Mouse (Mus musculus) testis, adult 2 months (tissue): ENCODE measurements at regions not wholly inside any gene's neighbourhood (a gene's known extent, or its start where the extent isn't known, plus 50 kb on each side); places are given as distances from the start of the nearest gene placed in this dataset.

Experiments
- H3K27ac ChIP-seq: fragments of 200-500 bp; 2 replicates; pipeline ENCODE4 v1.5.1; 2012; ENCODE audit warnings: low read depth, low read length; ENCODE audit not compliant: control insufficient read depth, insufficient read depth
- H3K27me3 ChIP-seq: fragments of 200-500 bp; 2 replicates; pipeline ENCODE4 v1.6.1; 2012; ENCODE audit warnings: mild to moderate bottlenecking, low read length, moderate library complexity; ENCODE audit not compliant: control insufficient read depth, insufficient read depth
- H3K36me3 ChIP-seq: fragments of 200-500 bp; 2 replicates; pipeline ENCODE4 v1.6.1; 2012; ENCODE audit warnings: mild to moderate bottlenecking, low read length; ENCODE audit not compliant: control insufficient read depth, insufficient read depth
- H3K4me1 ChIP-seq: fragments of 200-500 bp; 2 replicates; pipeline ENCODE4 v1.6.1; 2012; ENCODE audit warnings: low read length; ENCODE audit not compliant: control insufficient read depth, insufficient read depth
- H3K4me3 ChIP-seq: fragments of 200-500 bp; 2 replicates; pipeline ENCODE4 v1.5.1; 2012; ENCODE audit warnings: low read depth, mild to moderate bottlenecking, low read length, moderate library complexity, mixed read lengths; ENCODE audit not compliant: control insufficient read depth
- CTCF ChIP-seq: fragments of 200-500 bp; IDR thresholded peaks from 2 replicates; pipeline ENCODE4 v1.5.1; 2012; ENCODE audit warnings: low read depth, mild to moderate bottlenecking, inconsistent platforms, low read length, moderate library complexity; ENCODE audit not compliant: control insufficient read depth, insufficient read depth, insufficient replicate concordance
- POLR2A ChIP-seq: fragments of 200-500 bp; IDR thresholded peaks from 2 replicates; pipeline ENCODE4 v1.6.1; 2012; ENCODE audit warnings: low read depth, mild to moderate bottlenecking, inconsistent platforms, low read length, moderate library complexity; ENCODE audit not compliant: control insufficient read depth

- no peaks in the 10 kb centered on the region for H3K27me3 ChIP-seq
- H3K4me3 ChIP-seq, result no peak overlapping the region
- TF ChIP-seq CTCF, result no peak
- no peak for TF ChIP-seq POLR2A
- H3K27ac ChIP-seq, result no peak overlapping the region
- no peaks in the 10 kb centered on the region for H3K4me1 ChIP-seq
- H3K36me3 ChIP-seq, result no peaks in the 10 kb centered on the region
Observed at GRCm38 (mm10) chr5:64732356-64732755, 70.8 kb upstream of the Klf3 start.

GRCm38 (mm10) chr5:64736985-64737384 is 66.2 kb upstream of the Klf3 start:
- no peak for TF ChIP-seq POLR2A
- TF ChIP-seq CTCF, result no peak
- Histone ChIP-seq H3K27ac (no peak overlapping the region), H3K4me1 (no peaks in the 10 kb centered on the region), H3K4me3 (no peak overlapping the region), H3K36me3 (no peaks in the 10 kb centered on the region), H3K27me3 (no peaks in the 10 kb centered on the region)

DNA sequence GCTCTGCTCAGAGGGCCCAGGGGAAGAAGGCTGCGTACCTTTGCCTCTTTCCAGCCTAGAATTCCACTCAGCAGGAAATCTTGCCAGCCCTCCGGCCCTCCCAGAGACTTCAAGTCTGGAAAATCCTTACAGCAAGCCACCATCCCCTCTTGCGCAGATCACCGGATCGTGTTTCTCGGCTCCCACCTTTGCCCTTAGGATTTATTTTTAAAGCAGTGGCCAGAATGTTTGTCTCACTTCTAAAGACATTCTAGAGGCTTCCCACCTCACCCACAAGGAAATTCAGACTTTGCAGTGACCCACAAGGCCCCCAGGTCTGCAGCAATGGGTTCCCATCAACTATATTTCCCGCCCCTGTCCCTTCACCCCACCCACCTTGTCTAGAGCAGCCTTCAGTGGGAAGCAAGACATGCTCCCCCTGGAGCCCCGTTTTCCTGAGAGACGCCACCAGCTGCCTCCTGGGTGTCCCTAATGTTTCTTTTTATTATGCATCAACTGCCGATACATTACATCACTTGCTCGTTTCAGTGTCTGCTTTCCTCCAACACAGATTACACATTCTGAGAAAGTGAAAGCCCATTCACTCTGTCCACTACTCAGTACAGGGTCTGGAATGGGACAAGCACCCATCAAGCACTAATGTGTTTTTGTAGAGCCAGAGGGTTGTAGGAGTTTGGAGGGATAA is 65.0 kb upstream of the Klf3 start:
- H3K4me3 ChIP-seq, result no peak overlapping the region
- no peaks in the 10 kb centered on the region for H3K27me3 ChIP-seq
- no peak overlapping the region for H3K27ac ChIP-seq
- H3K4me1 ChIP-seq, result no peaks in the 10 kb centered on the region
- TF ChIP-seq POLR2A (no peak), CTCF (no peak)
- H3K36me3 ChIP-seq, result no peaks in the 10 kb centered on the region

DNA sequence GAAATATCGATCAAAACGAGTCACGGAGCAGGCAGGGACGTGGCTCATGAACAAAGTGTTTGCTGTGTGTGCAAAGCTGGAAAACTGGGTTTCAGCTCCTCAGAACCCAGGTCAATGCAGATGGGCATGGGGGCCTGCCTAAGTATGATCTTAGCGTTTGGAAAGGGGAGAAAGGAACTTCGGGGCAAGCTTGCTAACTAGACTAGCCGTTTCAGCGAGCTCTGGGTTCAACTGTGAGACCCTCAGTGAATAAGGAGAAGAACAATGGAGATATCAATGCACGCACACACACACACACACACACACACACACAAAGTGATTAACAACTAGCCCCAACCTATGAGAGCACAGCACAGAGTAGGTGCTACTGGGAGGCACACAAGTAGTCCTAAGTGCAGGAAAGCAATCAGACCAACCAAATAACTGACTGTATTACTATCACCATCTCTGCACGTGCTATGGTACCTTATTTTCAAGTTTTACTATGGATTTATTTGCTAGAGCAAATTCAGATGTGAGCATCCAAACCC is 64.3 kb upstream of the Klf3 start:
- H3K27ac ChIP-seq, result no peak overlapping the region
- no peak overlapping the region for H3K4me3 ChIP-seq
- H3K27me3 ChIP-seq, result no peaks in the 10 kb centered on the region
- no peaks in the 10 kb centered on the region for H3K36me3 ChIP-seq
- TF ChIP-seq POLR2A (no peak), CTCF (no peak)
- H3K4me1 ChIP-seq, result no peaks in the 10 kb centered on the region

- Histone ChIP-seq H3K4me3 (no peak overlapping the region), H3K27me3 (no peaks in the 10 kb centered on the region), H3K36me3 (no peaks in the 10 kb centered on the region), H3K27ac (no peak overlapping the region), H3K4me1 (no peaks in the 10 kb centered on the region)
- no peak for TF ChIP-seq CTCF
- no peak for TF ChIP-seq POLR2A
Observed at GRCm38 (mm10) chr5:64739311-64740261, 63.6 kb upstream of the Klf3 start.

GRCm38 (mm10) chr5:64744041-64744440 is 59.1 kb upstream of the Klf3 start:
- Histone ChIP-seq H3K4me3 (no peak overlapping the region), H3K27ac (no peak overlapping the region), H3K27me3 (no peaks in the 10 kb centered on the region), H3K36me3 (no peaks in the 10 kb centered on the region), H3K4me1 (no peaks in the 10 kb centered on the region)
- TF ChIP-seq CTCF (no peak), POLR2A (no peak)

DNA sequence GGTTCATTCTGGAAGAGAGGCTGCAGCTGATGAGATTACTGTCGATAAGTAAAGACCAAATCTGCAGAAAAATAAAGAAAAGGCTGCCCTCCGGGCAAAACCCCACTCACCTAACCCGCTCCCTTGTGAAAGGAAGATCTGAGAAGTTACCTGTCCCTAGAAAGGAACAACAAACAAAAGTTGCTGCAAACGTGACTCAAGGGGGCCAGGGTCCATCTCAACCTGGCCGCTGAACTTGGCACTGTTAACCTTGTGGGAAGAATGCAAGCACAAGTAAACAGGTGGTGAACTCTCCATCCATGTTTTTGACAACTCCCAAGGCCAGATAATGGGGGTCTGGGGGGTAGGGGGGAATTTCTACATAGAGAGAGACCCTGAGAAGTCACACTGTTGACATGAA is 58.7 kb upstream of the Klf3 start:
- no peak overlapping the region for H3K4me3 ChIP-seq
- no peaks in the 10 kb centered on the region for H3K27me3 ChIP-seq
- TF ChIP-seq CTCF (no peak), POLR2A (no peak)
- H3K4me1 ChIP-seq, result no peaks in the 10 kb centered on the region
- H3K27ac ChIP-seq, result no peak overlapping the region
- H3K36me3 ChIP-seq, result no peaks in the 10 kb centered on the region
